Mouse (Mus musculus) cortical plate, adult 2 months (tissue): Measurements from ENCODE around the gene Plcl1. TPM values are rescaled to one million over a fixed set of nuclear protein-coding genes. Genes with fewer than 3 reads are reported as not detected.

ENCODE experiments used
- H3K27ac ChIP-seq: fragments of 200-500 bp; 2 replicates; pipeline ENCODE4 v1.5.1; 2012; ENCODE audit warnings: low read length, control low read depth, inconsistent platforms; ENCODE audit not compliant: insufficient read depth
- H3K4me1 ChIP-seq: fragments of 200-500 bp; 2 replicates; pipeline ENCODE4 v1.6.1; 2011; ENCODE audit warnings: low read length; ENCODE audit not compliant: control insufficient read depth, insufficient read depth
- H3K4me3 ChIP-seq: fragments of 200-500 bp; 2 replicates; pipeline ENCODE4 v1.5.1; 2011; ENCODE audit warnings: mild to moderate bottlenecking, low read length, control low read depth; ENCODE audit not compliant: insufficient read depth
- CTCF ChIP-seq: fragments of 200-500 bp; IDR thresholded peaks from 2 replicates; pipeline ENCODE4 v1.5.1; 2011; ENCODE audit warnings: mild to moderate bottlenecking, control low read depth, low read length; ENCODE audit not compliant: insufficient read depth; ENCODE audit errors: extremely low read depth
- POLR2A ChIP-seq: fragments of 200-500 bp; IDR thresholded peaks from 2 replicates; pipeline ENCODE4 v1.6.1; 2011; ENCODE audit warnings: mild to moderate bottlenecking, low read length, control low read depth; ENCODE audit not compliant: insufficient read depth; ENCODE audit errors: extremely low read depth
- polyA plus RNA-seq: library from polyadenylated mRNA; depleted of rRNA; stranded (reverse); fragments of >200 nt; gene quantifications from 2 replicates; pipeline ENCODE4 v1.2.3, GENCODE M21; 2012

Gene Plcl1
- polyA plus RNA-seq, 1 experiment = 8.6 TPM

DNA sequence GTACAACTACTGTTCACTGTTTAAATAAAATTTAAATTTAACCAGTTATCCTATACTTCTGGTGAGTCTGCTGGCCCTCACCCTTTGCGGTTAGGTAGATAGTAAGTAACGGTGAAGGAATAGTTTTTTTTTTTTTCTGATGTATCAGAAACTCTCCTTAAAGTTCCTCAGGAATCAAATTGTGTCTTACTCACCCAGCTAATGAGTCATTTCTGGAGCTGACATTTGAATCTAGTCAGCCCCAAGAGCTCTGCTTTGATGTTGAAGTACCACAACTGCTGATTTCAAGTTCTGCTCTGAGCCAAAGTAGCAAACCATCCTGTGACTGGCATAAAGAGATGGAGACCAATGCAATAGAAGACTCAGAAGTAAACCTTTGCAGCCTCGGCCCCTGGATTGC, 24.9 kb downstream of the Plcl1 start:
- Histone ChIP-seq H3K4me3 (no peak overlapping the region), H3K27ac (no peak overlapping the region), H3K4me1 (peaks cover 2% of the 10 kb centered on the region; the same call in 1 of the 2 replicates)
- no peak for TF ChIP-seq CTCF
- no peak for TF ChIP-seq POLR2A

DNA sequence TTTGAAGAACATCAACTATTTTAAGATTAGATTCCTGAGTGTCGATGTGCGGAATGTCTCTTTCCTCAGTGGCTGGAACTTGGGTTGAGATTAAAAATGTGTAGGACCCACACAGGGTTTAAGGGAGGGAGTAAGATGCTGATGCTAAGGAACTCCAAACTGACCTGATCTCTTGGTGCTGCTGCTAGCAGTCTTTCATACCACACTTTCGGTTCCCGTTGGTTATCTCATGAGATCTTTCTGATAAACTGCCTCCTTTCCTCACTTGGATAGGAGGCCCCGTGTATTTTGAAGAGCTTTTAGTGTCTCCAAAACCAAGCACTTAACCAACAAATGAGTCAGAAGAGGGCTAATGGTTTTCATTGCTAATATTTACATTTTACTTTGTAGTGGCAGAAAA, 30.9 kb downstream of the Plcl1 start:
- no peak for TF ChIP-seq POLR2A
- no peak overlapping the region for H3K4me3 ChIP-seq
- no peak overlapping the region for H3K27ac ChIP-seq
- H3K4me1 ChIP-seq = no peaks in the 10 kb centered on the region

DNA sequence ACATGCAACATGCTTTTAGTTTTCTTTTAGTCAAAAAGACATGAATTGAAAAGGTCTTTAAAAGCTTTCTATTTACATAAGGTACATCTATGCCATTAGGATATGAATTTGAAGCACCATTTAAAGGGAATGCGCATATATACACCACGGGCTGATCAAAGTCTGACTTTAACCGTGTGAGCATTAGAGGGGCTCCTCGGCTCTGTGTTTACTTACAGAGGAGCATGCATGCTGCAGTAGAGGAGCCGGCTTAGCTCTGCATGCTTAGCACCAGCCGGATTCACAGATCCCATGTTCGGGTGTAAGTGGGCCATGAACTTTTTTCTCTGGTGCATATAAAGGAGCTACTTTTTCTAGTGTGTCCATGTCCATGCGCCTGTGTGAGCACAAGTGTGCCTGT, 31.4 kb downstream of the Plcl1 start:
- no peak overlapping the region for H3K27ac ChIP-seq
- TF ChIP-seq CTCF (no peak), POLR2A (no peak)
- no peak overlapping the region for H3K4me3 ChIP-seq
- H3K4me1 ChIP-seq = no peaks in the 10 kb centered on the region

DNA sequence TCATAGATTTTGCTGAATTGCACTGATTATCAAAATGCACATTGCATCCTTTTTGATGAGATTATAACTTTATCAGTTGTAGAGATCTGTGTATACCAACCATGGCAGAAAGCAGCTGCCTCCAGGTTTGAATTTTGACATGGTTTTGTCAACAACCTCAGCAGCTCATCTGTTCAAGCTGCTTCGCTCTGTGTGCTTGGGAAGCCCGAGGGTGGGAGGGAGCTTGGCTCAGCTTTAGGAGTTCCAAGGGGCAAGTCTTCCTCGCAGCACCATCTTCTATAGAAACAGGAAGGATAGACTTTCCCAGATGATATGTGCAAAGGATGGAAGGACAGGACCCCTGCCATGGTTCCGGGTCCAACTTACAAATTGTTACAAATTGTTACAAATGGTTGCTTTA, 32.9 kb downstream of the Plcl1 start:
- no peak overlapping the region for H3K4me3 ChIP-seq
- H3K4me1 ChIP-seq = no peaks in the 10 kb centered on the region
- TF ChIP-seq POLR2A (no peak), CTCF (no peak)
- H3K27ac ChIP-seq = no peak overlapping the region

DNA sequence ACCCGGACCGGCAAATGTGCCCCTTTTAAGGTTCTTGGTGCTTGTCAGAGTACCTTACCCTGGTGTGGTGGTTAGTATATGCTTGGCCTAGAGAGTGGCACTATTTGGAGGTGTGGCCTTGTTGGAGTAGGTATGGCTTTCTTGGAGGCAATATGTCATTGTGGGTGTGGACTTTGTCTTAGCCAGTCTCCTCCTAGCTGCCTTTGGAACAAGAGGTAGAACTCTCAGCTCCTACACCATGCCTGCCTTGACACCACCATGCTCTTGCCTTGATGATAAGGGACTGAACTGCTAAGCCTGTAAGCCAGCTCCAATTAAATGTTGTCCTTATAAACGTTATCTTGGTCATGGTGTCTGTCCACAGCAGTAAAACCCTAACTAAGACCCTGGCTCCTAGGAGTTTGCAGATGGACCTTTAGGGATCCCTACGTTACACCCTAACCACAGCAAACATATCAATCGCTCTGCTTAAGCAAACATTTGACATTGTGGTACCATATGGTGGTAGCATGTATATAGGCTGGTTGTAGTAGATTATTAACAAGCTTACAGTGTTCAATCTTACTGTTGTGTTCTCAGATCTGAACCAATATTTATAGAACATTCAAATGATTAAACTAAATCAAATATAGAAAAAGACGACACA, 39.4 kb downstream of the Plcl1 start:
- Histone ChIP-seq H3K27ac (no peak overlapping the region), H3K4me3 (no peak overlapping the region), H3K4me1 (peaks cover 4% of the 10 kb centered on the region)
- TF ChIP-seq POLR2A = no peak
- TF ChIP-seq CTCF = no peak

DNA sequence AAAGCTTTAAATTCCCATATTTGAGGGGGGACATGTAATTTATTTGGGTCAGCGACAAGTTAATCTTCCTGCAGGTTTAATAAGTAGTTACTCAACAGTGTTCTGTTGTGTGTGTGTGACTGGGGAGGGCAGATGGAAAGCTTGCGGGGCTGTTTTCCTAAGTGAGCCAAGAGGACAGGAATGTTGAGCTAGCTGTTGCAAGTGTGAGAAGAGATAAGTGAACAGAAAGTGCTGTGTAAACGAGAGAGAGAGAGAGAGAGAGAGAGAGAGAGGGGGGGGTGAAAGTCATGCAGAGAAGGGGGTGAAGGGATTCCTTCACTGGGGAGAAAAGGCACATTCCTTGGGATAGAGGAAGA, 39.9 kb downstream of the Plcl1 start:
- TF ChIP-seq CTCF = no peak
- no peak for TF ChIP-seq POLR2A

DNA sequence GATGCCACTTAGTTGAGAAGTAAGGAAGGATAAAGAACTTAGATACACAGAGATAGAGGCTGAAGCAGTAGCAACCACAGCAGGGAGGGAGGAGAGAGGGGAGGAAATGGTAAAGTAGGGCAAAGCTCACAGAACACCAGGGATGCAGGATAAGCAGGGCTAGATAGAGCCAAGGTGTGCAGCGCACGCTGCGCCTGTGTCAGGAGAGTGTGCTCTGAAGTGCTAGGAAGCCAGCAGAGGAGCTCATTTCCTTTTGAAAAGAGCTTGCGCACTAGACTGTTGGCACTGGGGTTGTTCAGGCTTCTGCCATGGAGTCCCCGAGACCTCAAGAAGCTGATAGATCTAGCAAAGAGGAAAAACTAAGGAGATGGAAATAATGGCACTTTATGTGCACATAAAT, 40.6 kb downstream of the Plcl1 start:
- Histone ChIP-seq H3K4me3 (no peak overlapping the region), H3K27ac (no peak overlapping the region), H3K4me1 (peaks cover 4% of the 10 kb centered on the region)
- TF ChIP-seq POLR2A = no peak
- no peak for TF ChIP-seq CTCF

More for the DNA sequence above, 39.9 kb downstream of the Plcl1 start:
- Histone ChIP-seq H3K27ac (no peak overlapping the region), H3K4me3 (no peak overlapping the region), H3K4me1 (peaks cover 4% of the 10 kb centered on the region)

DNA sequence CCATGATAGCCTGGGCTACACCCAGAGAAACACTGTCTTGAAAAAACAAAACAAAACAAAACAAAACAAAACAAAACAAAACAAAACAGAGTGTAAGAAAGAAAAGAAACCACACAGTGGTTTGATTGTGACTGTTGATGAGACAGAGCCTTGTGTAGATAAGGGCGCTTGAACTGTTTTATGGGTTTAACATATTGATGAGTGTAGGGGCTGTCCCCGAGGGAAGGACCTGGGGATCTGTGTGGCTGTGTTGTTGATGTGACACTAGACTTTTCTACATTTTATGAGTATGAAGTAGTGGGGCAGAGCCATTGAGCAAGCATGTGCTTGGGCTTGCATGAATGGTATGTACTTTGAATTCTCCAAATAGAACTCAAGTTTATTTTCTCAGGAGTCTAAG, 41.2 kb downstream of the Plcl1 start:
- H3K4me3 ChIP-seq = no peak overlapping the region
- peaks cover 4% of the 10 kb centered on the region for H3K4me1 ChIP-seq
- H3K27ac ChIP-seq = no peak overlapping the region
- TF ChIP-seq POLR2A = no peak

DNA sequence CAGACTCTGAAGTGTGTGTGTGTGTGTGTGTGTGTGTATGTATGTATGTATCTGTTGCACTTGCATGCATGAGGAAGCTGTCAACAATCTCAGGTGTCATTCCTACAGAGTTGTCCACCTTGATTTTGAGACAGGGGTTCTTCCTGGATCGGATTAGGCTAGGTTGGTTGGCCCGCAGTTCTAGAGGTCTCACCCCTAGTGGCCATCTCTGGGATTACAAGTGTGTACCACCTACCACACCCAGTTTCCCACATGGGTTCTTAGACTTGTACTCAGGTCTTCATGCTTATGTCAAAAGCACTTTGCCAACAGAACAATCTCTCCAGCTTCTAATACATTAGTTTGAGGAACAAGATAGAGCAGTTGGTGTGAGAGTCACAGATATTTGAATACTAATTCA, 41.9 kb downstream of the Plcl1 start:
- TF ChIP-seq POLR2A (no peak), CTCF (no peak)
- Histone ChIP-seq H3K27ac (no peak overlapping the region), H3K4me3 (no peak overlapping the region), H3K4me1 (peaks cover 4% of the 10 kb centered on the region)

DNA sequence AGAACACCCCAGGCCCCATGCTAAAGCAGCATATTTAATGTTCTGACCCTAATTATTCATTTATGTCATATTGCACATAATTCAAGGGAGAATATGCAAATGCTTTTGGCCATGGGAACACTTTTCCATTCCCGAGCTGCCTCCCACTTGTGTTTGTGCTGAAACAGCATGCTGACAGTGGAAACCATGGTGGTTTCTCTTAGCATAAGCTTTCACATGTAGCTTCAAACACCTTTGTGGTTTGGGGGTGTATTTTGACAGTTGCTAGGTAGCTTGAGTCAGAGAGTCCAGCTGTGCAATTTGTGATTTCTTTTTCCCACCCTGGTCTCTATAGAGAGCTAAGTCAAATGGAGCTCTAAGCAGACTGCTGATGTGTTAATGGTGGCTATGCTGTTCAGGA, 42.4 kb downstream of the Plcl1 start:
- H3K4me3 ChIP-seq = no peak overlapping the region
- H3K27ac ChIP-seq = no peak overlapping the region
- TF ChIP-seq POLR2A (no peak), CTCF (no peak)
- peaks cover 4% of the 10 kb centered on the region for H3K4me1 ChIP-seq

DNA sequence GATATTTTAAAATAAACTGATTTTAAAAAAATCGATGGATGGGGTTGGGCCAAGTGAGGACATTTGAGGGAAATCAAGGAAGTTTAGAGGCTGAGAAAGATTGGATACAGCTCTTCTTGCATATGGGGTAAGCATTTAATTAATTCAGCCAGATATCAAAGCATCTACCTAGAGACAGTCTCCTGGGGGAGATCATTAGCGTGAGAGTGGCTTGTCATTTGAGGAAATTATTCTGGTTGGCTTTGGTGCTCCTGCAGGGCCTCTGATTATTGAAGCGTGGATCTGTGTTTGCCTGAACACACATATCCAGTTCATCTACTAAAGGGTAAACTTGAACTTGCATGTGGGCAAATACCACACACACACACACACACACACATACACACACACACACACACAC, 44.1 kb downstream of the Plcl1 start:
- TF ChIP-seq POLR2A (no peak), CTCF (no peak)
- H3K4me3 ChIP-seq = no peak overlapping the region
- H3K27ac ChIP-seq = no peak overlapping the region
- peaks cover 4% of the 10 kb centered on the region for H3K4me1 ChIP-seq
